Mouse (Mus musculus) G1E (cell line): ENCODE results near the gene Ifnz.
"Not testable (repeated sequence)": the region's sequence is repeated elsewhere in the genome, so short reads cannot be mapped to it uniquely, and the experiment has no call there.

Source experiments
- CTCF ChIP-seq: IDR thresholded peaks from 2 replicates; pipeline ENCODE4 v1.5.1; 2012; ENCODE audit warnings: low read depth, low read length, inconsistent platforms, mixed read lengths
- GATA1 ChIP-seq: IDR thresholded peaks from 2 replicates; pipeline ENCODE4 v1.6.1; 2012; ENCODE audit warnings: borderline replicate concordance, low read length, inconsistent platforms, mixed read lengths
- GATA2 ChIP-seq: IDR thresholded peaks from 2 replicates; pipeline ENCODE4 v1.6.1; 2012; ENCODE audit warnings: low read depth, low read length, inconsistent platforms, borderline replicate concordance
- POLR2AphosphoS5 ChIP-seq: IDR thresholded peaks from 2 replicates; pipeline ENCODE4 v1.6.1; 2012; ENCODE audit warnings: low read depth, low read length, inconsistent platforms; ENCODE audit not compliant: insufficient replicate concordance
- TAL1 ChIP-seq: conservative IDR thresholded peaks from 2 replicates; pipeline ENCODE4 v1.6.1; 2012; ENCODE audit warnings: low read depth, low read length, inconsistent platforms, mixed read lengths

DNA sequence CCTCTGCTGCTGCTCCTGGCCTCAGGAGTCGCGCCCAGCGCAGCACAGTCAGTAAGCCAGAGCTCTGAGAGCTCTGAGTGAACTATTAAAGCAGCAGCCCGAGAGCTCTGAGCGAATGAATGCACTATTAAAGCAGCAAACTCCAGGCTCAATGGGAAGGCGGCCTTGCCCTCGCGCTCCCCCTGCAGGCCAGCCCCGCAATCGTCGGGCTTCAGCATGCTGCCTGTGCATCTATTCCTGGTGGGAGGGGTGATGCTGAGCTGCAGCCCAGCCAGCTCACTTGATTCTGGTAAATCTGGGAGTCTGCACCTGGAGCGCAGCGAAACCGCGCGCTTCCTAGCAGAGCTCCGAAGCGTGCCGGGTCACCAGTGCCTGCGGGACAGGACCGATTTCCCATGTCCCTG is 24.3 kb upstream of the Ifnz start:
- TF ChIP-seq TAL1, CTCF, GATA1, POLR2AphosphoS5, GATA2: not testable (repeated sequence)
